Mouse (Mus musculus): ENCODE data around the gene Gm49450.

DNA sequence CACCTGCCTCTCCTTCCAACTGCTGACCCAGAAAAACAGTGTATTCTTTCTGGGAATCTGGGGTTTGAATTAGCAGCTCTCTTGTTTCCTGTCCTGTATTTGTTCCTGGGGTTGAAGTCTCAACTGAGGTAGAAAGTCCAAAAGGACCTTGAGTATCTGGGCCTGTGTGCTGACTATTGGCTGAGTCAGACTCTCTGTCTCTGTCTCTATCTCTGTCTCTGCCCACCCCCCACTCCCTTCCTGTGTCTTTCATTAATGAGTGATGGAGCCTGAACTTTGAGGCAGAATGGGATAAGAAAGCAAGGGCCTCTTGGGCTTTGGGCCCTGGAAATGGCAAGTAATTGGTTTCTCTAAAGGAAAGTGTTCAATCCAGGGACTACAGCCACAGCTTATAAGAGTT is 69.7 kb downstream of the Gm49450 start:
- TF ChIP-seq POLR2A (IDR thresholded peaks at IDR 0.05; ENCODE audit: insufficient read depth, low read depth, low read length) = no peak
- TF ChIP-seq CTCF (IDR thresholded peaks at IDR 0.05; ENCODE audit: insufficient read depth, low read depth, low read length) = no peak
